Mouse (Mus musculus) cerebellum, adult 2 months (tissue): Measurements from ENCODE around the gene Ube2c. TPM values are rescaled to one million over a fixed set of nuclear protein-coding genes. Genes with fewer than 3 reads are reported as not detected.
"Not testable (repeated sequence)": the region's sequence is repeated elsewhere in the genome, so short reads cannot be mapped to it uniquely, and the experiment has no call there.

ENCODE experiments used
- DNase-seq, 2 experiments: peaks; one replicate each; pipeline ENCODE4 v3.0.0; 2021
- H3K27ac ChIP-seq: fragments of 200-500 bp; 2 replicates; pipeline ENCODE4 v1.5.1; 2012; ENCODE audit warnings: low read length, control low read depth, inconsistent platforms; ENCODE audit not compliant: insufficient read depth
- H3K27me3 ChIP-seq: fragments of 200-500 bp; 2 replicates; pipeline ENCODE4 v1.6.1; 2012; ENCODE audit warnings: inconsistent platforms, mild to moderate bottlenecking, low read length, moderate library complexity; ENCODE audit not compliant: control insufficient read depth, insufficient read depth
- H3K4me1 ChIP-seq: fragments of 200-500 bp; 2 replicates; pipeline ENCODE4 v1.6.1; 2011; ENCODE audit warnings: low read length; ENCODE audit not compliant: control insufficient read depth, insufficient read depth
- H3K4me3 ChIP-seq: fragments of 200-500 bp; replicated peaks from 2 replicates; pipeline ENCODE3; 2011; ENCODE audit warnings: mild to moderate bottlenecking, low read depth, low read length, control low read depth; ENCODE audit not compliant: insufficient read depth
- CTCF ChIP-seq: fragments of 200-500 bp; IDR thresholded peaks from 2 replicates; pipeline ENCODE4 v1.5.1; 2011; ENCODE audit warnings: low read depth, mild to moderate bottlenecking, control low read depth, low read length, moderate library complexity, borderline replicate concordance; ENCODE audit not compliant: insufficient read depth
- POLR2A ChIP-seq: fragments of 200-500 bp; IDR thresholded peaks from 2 replicates; pipeline ENCODE4 v1.6.1; 2011; ENCODE audit warnings: low read length, control low read depth, borderline replicate concordance; ENCODE audit not compliant: insufficient read depth
- WGBS: fragments of 180-500 bp; shearing (Covaris S2); methylation state at CpG from one replicate; pipeline ENCODE4 v1.1.7; 2018; 5-methylcytosine and 5-hydroxymethylcytosine counted together
- polyA plus RNA-seq: library from polyadenylated mRNA; depleted of rRNA; stranded (reverse); fragments of >200 nt; gene quantifications from 2 replicates; pipeline ENCODE4 v1.2.3, GENCODE M21; 2012

Ube2c gene
- polyA plus RNA-seq, 1 experiment, result 1.0 TPM

DNA sequence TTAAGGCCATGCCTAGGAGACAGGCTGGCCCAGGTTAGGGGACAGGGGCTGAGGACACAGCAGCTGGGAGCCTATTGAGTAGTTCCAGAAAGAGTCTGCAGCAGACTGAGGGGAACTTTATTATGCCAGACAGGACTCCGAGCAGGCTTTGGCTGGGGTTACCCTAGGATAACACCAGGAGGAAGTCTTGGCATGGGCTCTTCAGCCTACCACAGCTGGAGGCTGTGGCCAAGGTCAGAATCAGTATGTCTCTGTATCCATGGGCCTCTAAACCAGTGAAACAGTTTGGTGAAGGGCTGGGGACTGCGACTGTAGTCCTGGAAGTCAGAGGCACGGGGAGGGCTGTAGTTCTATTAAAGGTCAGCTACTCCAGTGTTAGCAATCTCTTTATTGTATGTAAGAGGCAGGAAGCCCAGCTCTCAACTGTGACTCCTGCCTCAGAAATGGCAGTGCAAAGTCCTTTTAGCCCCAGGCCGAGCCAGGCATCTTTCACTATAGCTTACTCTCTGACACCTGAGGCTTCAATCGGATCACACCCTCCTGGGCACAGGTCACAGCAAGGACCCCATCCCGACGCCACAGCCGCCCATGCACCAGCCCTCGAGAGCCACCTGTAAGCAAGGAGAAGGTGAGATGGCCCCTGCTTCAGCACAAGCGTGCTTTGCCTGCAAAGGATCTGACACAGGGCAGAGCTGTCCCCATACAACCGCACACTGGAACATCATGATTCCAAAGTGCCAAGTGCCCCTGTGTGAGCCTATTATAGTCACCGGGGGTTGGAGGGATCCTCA is 22.9 kb downstream of the Ube2c start:
- no peaks in the 10 kb centered on the region for H3K27me3 ChIP-seq
- TF ChIP-seq CTCF (no peak), POLR2A (peak; percentile 8; the same call in 1 of the 2 replicates)
- WGBS, result 77% methylated on average over 12 of the region's 12 CpGs

DNA sequence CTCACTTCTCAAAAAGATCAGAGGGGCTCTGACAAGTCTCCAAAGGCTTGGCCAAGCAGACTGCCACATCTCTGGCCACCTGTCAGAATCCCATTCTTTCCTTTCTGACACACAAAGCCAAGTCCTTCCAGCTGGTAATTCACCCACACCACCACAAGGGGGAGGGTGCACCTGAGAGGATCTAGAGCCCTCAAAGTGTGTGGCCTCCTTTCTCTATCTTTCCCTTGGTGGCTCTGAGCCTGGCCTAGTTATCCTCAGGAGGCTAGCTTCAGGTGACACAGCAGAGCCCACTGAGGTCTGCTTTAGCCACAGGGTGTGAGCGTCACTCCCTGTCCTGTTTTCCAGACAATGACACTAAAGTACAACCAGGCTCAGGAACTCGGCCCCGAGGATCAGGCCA is 23.5 kb downstream of the Ube2c start:
- Histone ChIP-seq H3K27ac (no peak overlapping the region), H3K4me1 (peaks cover 27% of the 10 kb centered on the region), H3K27me3 (no peaks in the 10 kb centered on the region), H3K4me3 (no peak overlapping the region)
- 57% methylated on average over 3 of the region's 3 CpGs for WGBS
- peak; percentile 75; the same call in 1 of the 2 replicates for TF ChIP-seq CTCF
- no peak for TF ChIP-seq POLR2A
- peak; percentile 76 to 77 for DNase-seq

More for the DNA sequence above, 22.9 kb downstream of the Ube2c start:
- H3K4me3 ChIP-seq, result no peak overlapping the region
- peaks cover 27% of the 10 kb centered on the region for H3K4me1 ChIP-seq
- DNase-seq, result peak in 1 of 2 experiments; percentile 26
- H3K27ac ChIP-seq, result no peak overlapping the region

DNA sequence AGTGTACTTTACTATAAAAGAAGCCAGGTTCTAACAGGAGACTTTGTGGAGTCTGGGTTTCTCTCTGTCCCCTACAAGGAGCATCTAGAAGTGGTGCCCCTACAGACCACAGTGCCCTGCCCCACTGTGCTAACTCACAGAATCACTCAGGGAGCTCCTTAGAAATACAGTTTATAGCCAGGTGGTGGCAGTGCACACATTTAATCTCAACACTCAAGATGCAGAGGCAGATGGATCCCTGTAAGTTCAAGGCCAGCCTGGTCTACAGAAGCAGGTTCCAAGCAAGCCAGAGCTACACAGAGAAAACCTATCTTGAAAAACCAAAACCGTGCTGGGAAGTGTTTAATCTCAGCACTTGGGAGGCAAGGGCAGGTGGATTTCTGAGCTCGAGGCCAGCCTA is 24.1 kb downstream of the Ube2c start:
- WGBS, result 88% methylated on average over 2 of the region's 2 CpGs
- no peak for DNase-seq

DNA sequence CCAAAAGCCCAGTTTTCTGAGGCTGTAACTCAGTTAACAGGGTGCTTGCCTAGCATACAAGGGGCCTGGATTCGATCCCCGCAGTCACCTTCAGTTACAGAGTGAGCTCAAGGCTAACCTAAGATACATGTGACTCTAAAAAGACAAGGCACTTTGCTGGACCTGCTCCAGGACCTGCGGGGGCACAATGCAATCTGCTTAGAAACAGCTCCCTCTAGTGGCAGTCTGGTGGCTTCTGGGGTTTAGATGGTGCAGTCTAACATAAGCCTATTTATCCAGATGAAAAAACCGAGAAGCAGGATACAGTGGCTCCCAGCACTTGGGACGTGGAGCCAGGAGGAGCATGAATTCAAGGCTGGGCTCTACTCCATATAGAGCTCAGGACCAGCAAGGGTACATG is 24.6 kb downstream of the Ube2c start:
- H3K27ac ChIP-seq, result no peak overlapping the region
- peaks cover 19% of the 10 kb centered on the region for H3K4me1 ChIP-seq
- DNase-seq, result peak; percentile 84
- TF ChIP-seq CTCF (peak; percentile 85), POLR2A (no peak)
- H3K27me3 ChIP-seq, result no peaks in the 10 kb centered on the region
- no peak overlapping the region for H3K4me3 ChIP-seq
- WGBS, result 24% methylated on average over 5 of the region's 5 CpGs

More for the DNA sequence above, 24.1 kb downstream of the Ube2c start:
- Histone ChIP-seq H3K27me3 (no peaks in the 10 kb centered on the region), H3K27ac (no peak overlapping the region), H3K4me1 (peaks cover 23% of the 10 kb centered on the region), H3K4me3 (no peak overlapping the region)
- TF ChIP-seq CTCF (no peak), POLR2A (no peak)

DNA sequence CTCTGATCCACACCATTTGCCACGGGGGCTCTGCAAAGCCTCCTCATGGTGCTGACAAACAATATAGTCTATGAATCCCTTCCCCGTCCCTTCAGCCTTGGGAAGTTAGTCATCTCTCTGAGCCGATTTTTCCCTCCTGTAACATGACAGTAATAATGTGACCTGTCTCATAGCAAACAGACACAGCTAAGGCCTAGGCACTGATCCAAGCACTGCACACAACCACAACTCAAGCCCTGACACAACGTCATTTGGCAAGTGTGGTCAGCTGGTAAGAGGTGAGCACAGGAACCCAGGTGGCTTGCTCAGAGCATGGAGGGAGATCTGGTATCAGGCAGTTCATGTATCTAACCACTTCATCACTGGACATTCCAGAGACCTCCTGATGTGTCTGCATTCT is 26.2 kb downstream of the Ube2c start:
- Histone ChIP-seq H3K4me3 (no peak overlapping the region), H3K27me3 (no peaks in the 10 kb centered on the region), H3K4me1 (peaks cover 19% of the 10 kb centered on the region), H3K27ac (no peak overlapping the region)
- no peak for TF ChIP-seq CTCF
- no peak for TF ChIP-seq POLR2A
- no peak for DNase-seq
- 76% methylated on average over 4 of the region's 4 CpGs for WGBS

DNA sequence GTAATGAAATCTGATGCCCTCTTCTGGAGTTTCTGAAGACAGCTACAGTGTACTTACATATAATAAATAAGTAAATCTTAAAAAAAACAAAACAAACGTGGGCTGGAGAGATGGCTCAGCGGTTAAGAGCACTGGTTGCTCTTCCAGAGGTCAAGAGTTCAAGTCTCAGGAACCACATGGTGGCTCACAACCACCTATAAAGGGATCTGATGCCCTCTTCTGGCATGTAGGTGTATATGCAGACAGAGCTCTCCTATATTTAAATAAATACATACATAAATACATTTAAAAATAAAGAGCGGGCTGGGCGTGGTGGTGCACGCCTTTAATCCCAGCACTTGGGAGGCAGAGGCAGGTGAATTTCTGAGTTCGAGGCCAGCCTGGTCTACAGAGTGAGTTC is 28.9 kb downstream of the Ube2c start:
- H3K27ac ChIP-seq, H3K4me1 ChIP-seq, H3K27me3 ChIP-seq, H3K4me3 ChIP-seq, DNase-seq: not testable (repeated sequence)
- peak; percentile 1; the same call in 1 of the 2 replicates for TF ChIP-seq CTCF
- whole genome bisulfite sequencing, result 78% methylated on average over 6 of the region's 6 CpGs

DNA sequence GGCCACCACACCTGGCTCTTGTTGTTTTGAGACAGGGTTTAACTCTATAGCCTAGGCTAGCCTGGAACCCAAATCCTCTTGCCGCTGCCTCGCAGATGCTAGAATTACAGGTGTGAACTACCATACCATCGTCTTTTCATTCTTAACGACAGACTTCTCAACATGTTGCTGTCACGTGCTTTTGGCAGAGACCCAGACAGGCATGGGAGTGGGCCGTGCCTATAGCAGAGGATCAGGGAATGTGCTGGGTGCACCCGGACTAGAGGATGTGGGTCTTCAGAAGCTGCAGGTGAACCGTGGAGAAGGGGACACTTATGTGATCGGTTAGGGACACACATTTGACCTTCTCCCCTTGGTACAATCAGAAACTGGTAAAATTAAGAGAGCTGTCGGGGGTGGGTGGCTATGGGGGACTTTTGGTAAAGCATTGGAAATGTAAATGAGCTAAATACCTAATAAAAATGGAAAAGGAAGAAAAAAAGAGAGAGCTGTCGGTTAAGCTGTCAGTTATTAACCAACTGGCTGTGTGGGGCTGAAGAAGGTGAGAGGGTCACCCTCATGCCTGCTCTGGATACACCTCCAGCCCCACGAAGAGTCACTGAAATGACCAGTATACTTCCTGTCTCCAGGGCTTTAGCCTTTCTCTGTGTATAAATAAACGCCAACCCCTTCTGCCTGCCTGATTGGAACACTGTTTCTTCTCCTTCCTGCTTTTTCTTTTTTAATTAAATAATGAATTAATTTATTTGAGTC is 30.7 kb downstream of the Ube2c start:
- peaks cover 5% of the 10 kb centered on the region; the same call in 1 of the 2 replicates for H3K4me1 ChIP-seq
- WGBS, result 83% methylated on average over 13 of the region's 13 CpGs
- TF ChIP-seq CTCF (no peak), POLR2A (no peak)
- no peak overlapping the region for H3K27ac ChIP-seq
- no peaks in the 10 kb centered on the region for H3K27me3 ChIP-seq
- H3K4me3 ChIP-seq, result no peak overlapping the region
- DNase-seq, result no peak
